Mouse (Mus musculus) frontal cortex, adult 2 months (tissue): ENCODE results near the gene Gm6096. TPM values are rescaled to one million over a fixed set of nuclear protein-coding genes. Genes with fewer than 3 reads are reported as not detected.

Experiments
- DNase-seq, 2 experiments: peaks; one replicate each; pipeline ENCODE4 v3.0.0; 2022; ENCODE audit warnings: low spot score in 1 of 2; ENCODE audit errors: extremely low spot score in 1 of 2
- polyA plus RNA-seq: library from polyadenylated mRNA; depleted of rRNA; stranded (reverse); fragments of >200 nt; gene quantifications from 2 replicates; pipeline ENCODE4 v1.2.3, GENCODE M21; 2012

Gene Gm6096
- polyA plus RNA-seq, 1 experiment: not detected

- DNase-seq: no peak
Measured at GRCm38 (mm10) chr7:34234610-34235561, 16.0 kb upstream of the Gm6096 start.

GRCm38 (mm10) chr7:34235602-34236001 is 15.2 kb upstream of the Gm6096 start:
- DNase-seq: no peak

GRCm38 (mm10) chr7:34238086-34238485 is 12.8 kb upstream of the Gm6096 start:
- no peak for DNase-seq

- no peak for DNase-seq
Measured at GRCm38 (mm10) chr7:34242176-34242575, 8.7 kb upstream of the Gm6096 start.

- no peak for DNase-seq
Measured at GRCm38 (mm10) chr7:34246870-34247499, 3.9 kb upstream of the Gm6096 start.

GRCm38 (mm10) chr7:34252030-34252429 is 1.2 kb downstream of the Gm6096 start:
- DNase-seq: peak in 1 of 2 experiments; percentile 59

- no peak for DNase-seq
Measured at GRCm38 (mm10) chr7:34255137-34255536, 4.3 kb downstream of the Gm6096 start.

GRCm38 (mm10) chr7:34255916-34256315 is 5.1 kb downstream of the Gm6096 start:
- DNase-seq: no peak

- DNase-seq: no peak
Measured at GRCm38 (mm10) chr7:34257279-34257678, 6.4 kb downstream of the Gm6096 start.

GRCm38 (mm10) chr7:34258407-34258806 is 7.6 kb downstream of the Gm6096 start:
- no peak for DNase-seq

GRCm38 (mm10) chr7:34263437-34263836 is 12.6 kb downstream of the Gm6096 start:
- no peak for DNase-seq

GRCm38 (mm10) chr7:34265876-34266346 is 15.1 kb downstream of the Gm6096 start:
- peak; percentile 67 to 86 for DNase-seq

- no peak for DNase-seq
Measured at GRCm38 (mm10) chr7:34266421-34266820, 15.6 kb downstream of the Gm6096 start.

- DNase-seq: no peak
Measured at GRCm38 (mm10) chr7:34268463-34268862, 17.6 kb downstream of the Gm6096 start.

- no peak for DNase-seq
Measured at GRCm38 (mm10) chr7:34272465-34272864, 21.6 kb downstream of the Gm6096 start.

- DNase-seq: no peak
Measured at GRCm38 (mm10) chr7:34276066-34276465, 25.2 kb downstream of the Gm6096 start.

- DNase-seq: no peak
Measured at GRCm38 (mm10) chr7:34277656-34278055, 26.8 kb downstream of the Gm6096 start.

GRCm38 (mm10) chr7:34290450-34291151 is 39.8 kb downstream of the Gm6096 start:
- DNase-seq: no peak

- DNase-seq: no peak
Measured at GRCm38 (mm10) chr7:34291265-34291664, 40.4 kb downstream of the Gm6096 start.

GRCm38 (mm10) chr7:34292633-34293032 is 41.8 kb downstream of the Gm6096 start:
- no peak for DNase-seq

- DNase-seq: no peak
Measured at GRCm38 (mm10) chr7:34296124-34296523, 45.3 kb downstream of the Gm6096 start.
